Comparison of ENCODE assay signal across 7 mouse cellular contexts in genomic region chr7:16959539-16960187, GRCm38 (mm10). TPM values are rescaled to one million over a fixed set of nuclear protein-coding genes. Genes with fewer than 3 reads are reported as not detected.
DNase-seq lines count a peak whose midpoint lies in the region; ATAC-seq lines count a peak whose summit lies in the region.

Gene Pnmal1, plus strand, starts transcription at chr7:16959679.

- no peaks in the 10 kb centered on the region; the same call in 1 of the 2 replicates for H3K36me3 ChIP-seq in embryonic facial prominence, embryonic 11.5 days (replicated peaks; ENCODE audit: control insufficient read depth, insufficient read depth, low read depth, low read length)
- no peaks in the 10 kb centered on the region for H3K36me3 ChIP-seq in intestine, embryonic 14.5 days (ENCODE audit: control insufficient read depth, insufficient read depth, low read length)
- H3K36me3 ChIP-seq in limb, embryonic 13.5 days, result no peaks in the 10 kb centered on the region

- peak within 1 kb of the TSS; percentile 28; the same call in 1 of the 2 replicates for H3K9ac ChIP-seq in embryonic facial prominence, embryonic 11.5 days (replicated peaks; ENCODE audit: low read length)
- no peak within 1 kb of the TSS for H3K9ac ChIP-seq in intestine, embryonic 14.5 days (ENCODE audit: low read length)
- H3K9ac ChIP-seq in limb, embryonic 13.5 days, result peak within 1 kb of the TSS; percentile 25; the same call in 1 of the 2 replicates

- no peak within 1 kb of the TSS; the same call in 1 of the 2 replicates for H3K27ac ChIP-seq in embryonic facial prominence, embryonic 11.5 days (replicated peaks; ENCODE audit: low read depth, low read length)
- no peak within 1 kb of the TSS for H3K27ac ChIP-seq in intestine, embryonic 14.5 days (ENCODE audit: low read depth)
- H3K27ac ChIP-seq in limb, embryonic 13.5 days, result no peak within 1 kb of the TSS

- H3K9me3 ChIP-seq in embryonic facial prominence, embryonic 11.5 days (replicated peaks; ENCODE audit: control insufficient read depth, low read length), result no peaks in the 10 kb centered on the region
- no peaks in the 10 kb centered on the region for H3K9me3 ChIP-seq in intestine, embryonic 14.5 days (ENCODE audit: control insufficient read depth, low read length)
- 0 out of 2 replicates have a peak, but pooled peaks cover 5% of the 10 kb centered on the region for H3K9me3 ChIP-seq in limb, embryonic 13.5 days

- no peaks in the 10 kb centered on the region for H3K27me3 ChIP-seq in embryonic facial prominence, embryonic 11.5 days (ENCODE audit: control insufficient read depth, insufficient read depth, low read length)
- H3K27me3 ChIP-seq in intestine, embryonic 14.5 days (replicated peaks; ENCODE audit: control insufficient read depth, insufficient read depth, low read length), result no peaks in the 10 kb centered on the region
- no peaks in the 10 kb centered on the region for H3K27me3 ChIP-seq in limb, embryonic 13.5 days

- ATAC-seq in embryonic facial prominence, embryonic 11.5 days (replicated peaks; ENCODE audit: insufficient number of reproducible peaks, low FRiP score, low TSS enrichment, low read depth), result peak; percentile 92
- peak; percentile 72 for ATAC-seq in intestine, embryonic 14.5 days (replicated peaks; ENCODE audit: low FRiP score, low TSS enrichment, low read depth)
- peak; percentile 35; the same call in 1 of the 2 replicates for ATAC-seq in limb, embryonic 13.5 days (ENCODE audit: low FRiP score, low read depth)
- ATAC-seq in inflammation-experienced regulatory T-cells, adult 6 months, result no peak

- peaks cover 3% of the 10 kb centered on the region for H3K4me1 ChIP-seq in embryonic facial prominence, embryonic 11.5 days (ENCODE audit: control insufficient read depth, insufficient read depth, low read length)
- peaks cover 4% of the 10 kb centered on the region; the same call in 1 of the 2 replicates for H3K4me1 ChIP-seq in intestine, embryonic 14.5 days (replicated peaks; ENCODE audit: control insufficient read depth, insufficient read depth, low read length)
- peaks cover 9% of the 10 kb centered on the region for H3K4me1 ChIP-seq in limb, embryonic 13.5 days

- H3K4me3 ChIP-seq in embryonic facial prominence, embryonic 11.5 days (ENCODE audit: low read depth, low read length), result no peak within 1 kb of the TSS
- H3K4me3 ChIP-seq in intestine, embryonic 14.5 days (ENCODE audit: low read depth, low read length), result no peak within 1 kb of the TSS
- 0 out of 2 replicates have a peak within 1 kb of the TSS, but pooled peaks have one; percentile 15 for H3K4me3 ChIP-seq in limb, embryonic 13.5 days

- peak; percentile 90 for DNase-seq in R1 (ENCODE audit: low read depth, low spot score)
- DNase-seq in adrenal gland, adult 8-10 months, result peak; percentile 78
- peak; percentile 90 for DNase-seq in embryonic facial prominence, embryonic 11.5 days (ENCODE audit: low spot score)
- peak; percentile 72 for DNase-seq in intestine, embryonic 14.5 days (ENCODE audit: low spot score)
- peak; percentile 90 for DNase-seq in right cerebral cortex, postnatal 25 days

- H3K4me2 ChIP-seq in embryonic facial prominence, embryonic 11.5 days (ENCODE audit: low read depth, low read length), result peak within 1 kb of the TSS; percentile 36
- 0 out of 2 replicates have a peak within 1 kb of the TSS, but pooled peaks have one; percentile 16 for H3K4me2 ChIP-seq in intestine, embryonic 14.5 days (ENCODE audit: low read length)
- peak within 1 kb of the TSS; percentile 48 for H3K4me2 ChIP-seq in limb, embryonic 13.5 days (replicated peaks)

- 20% methylated on average over 17 of the region's 17 CpGs for WGBS in embryonic facial prominence, embryonic 11.5 days
- WGBS in intestine, embryonic 14.5 days, result 25% methylated on average over 17 of the region's 17 CpGs
- 17% methylated on average over 17 of the region's 17 CpGs for WGBS in limb, embryonic 13.5 days

RNA-seq across cellular contexts. Expression of gene Pnmal1, which starts in this region (rescaled TPM):
- total RNA-seq in adrenal gland, adult 8-10 months (2022), result 1 to 10 TPM; 6.4 to 9.3 (median 7.3) TPM
- polyA plus RNA-seq in embryonic facial prominence, embryonic 11.5 days (2014; fragmentation: Nextera tagmentation; extraction: Ambion mirVana), result 5.3 and 6.6 TPM in 2 replicates
- polyA plus RNA-seq in intestine, embryonic 14.5 days (2014; fragmentation: Nextera tagmentation; extraction: Ambion mirVana), result 3.7 and 4.1 TPM in 2 replicates
- 1.00 and 1.0 TPM in 2 replicates for polyA plus RNA-seq in limb, embryonic 13.5 days (2015; fragmentation: Nextera tagmentation; extraction: Ambion mirVana)
- polyA plus RNA-seq in inflammation-experienced regulatory T-cells, adult 6 months (2017; shearing (Covaris generic)), result not detected
